Mouse (Mus musculus): ENCODE data around the gene Magi2. TPM values are rescaled to one million over a fixed set of nuclear protein-coding genes. Genes with fewer than 3 reads are reported as not detected.
"Not testable (repeated sequence)": the region's sequence is repeated elsewhere in the genome, so short reads cannot be mapped to it uniquely, and the experiment has no call there.

The Magi2 gene
- polyA plus RNA-seq, 1 experiment = 1.6 TPM

DNA sequence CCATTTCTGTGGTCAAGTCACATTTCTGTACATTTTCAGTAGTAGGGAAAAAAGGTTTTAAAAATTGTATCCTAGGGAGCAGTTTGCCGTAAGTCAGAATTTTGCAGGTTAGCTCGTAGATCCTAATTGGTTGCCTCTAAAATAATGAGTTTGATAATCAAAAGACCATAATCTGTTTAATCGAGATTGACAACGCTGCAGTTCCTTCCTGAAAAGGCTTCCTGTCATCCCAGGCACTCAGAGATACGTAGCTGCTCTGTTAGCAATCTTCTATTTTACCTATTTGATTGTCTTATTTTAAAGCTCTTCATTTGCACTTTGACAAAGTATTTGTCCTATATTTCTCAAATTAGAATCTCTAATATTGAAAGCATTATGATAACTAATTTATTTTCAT lies 1476.5 kb downstream of the Magi2 start:
- no peak overlapping the region for H3K4me3 ChIP-seq (ENCODE audit: control insufficient read depth, insufficient read depth, low read length)
- 59% methylated on average over 5 of the region's 5 CpGs for WGBS

DNA sequence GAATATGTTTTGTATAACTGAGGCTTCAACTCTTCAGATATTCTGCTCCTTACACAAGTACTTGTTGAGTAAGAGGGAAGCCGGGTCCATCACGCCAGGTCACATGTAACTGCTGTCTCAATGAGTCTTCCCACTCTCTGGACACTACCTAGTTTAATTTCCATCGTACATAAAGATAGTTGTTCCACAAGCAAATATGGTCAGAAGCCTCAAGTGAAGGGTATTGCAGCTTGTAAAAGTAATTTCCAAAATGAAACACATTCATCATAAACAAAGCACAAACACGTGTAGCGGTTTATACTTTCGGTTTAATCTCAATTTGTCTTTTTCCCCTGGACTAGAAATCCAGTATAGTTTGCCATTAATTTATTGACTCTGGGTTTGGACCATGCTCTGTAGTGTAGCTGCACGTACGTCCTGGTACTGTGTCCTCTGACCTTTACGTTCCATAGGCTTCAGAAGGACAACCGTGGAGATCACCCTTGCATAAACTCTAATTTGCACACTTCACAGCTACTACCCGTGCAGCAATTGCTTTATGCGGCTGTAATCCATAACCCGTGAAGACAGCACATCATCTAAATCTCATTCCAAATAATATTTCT lies 1477.2 kb downstream of the Magi2 start:
- TF ChIP-seq CTCF (IDR thresholded peaks at IDR 0.05; ENCODE audit: borderline replicate concordance, control insufficient read depth, extremely low read depth, insufficient read depth, low read length, poor library complexity) (no peak), POLR2A (IDR thresholded peaks at IDR 0.05; ENCODE audit: control insufficient read depth, extremely low read depth, insufficient read depth, low read length, poor library complexity) (no peak)
- Histone ChIP-seq H3K27ac (ENCODE audit: control insufficient read depth, insufficient read depth, low read length) (no peak overlapping the region), H3K27me3 (ENCODE audit: control insufficient read depth, insufficient read depth, low read length) (no peaks in the 10 kb centered on the region), H3K36me3 (ENCODE audit: control insufficient read depth, insufficient read depth, low read length) (no peaks in the 10 kb centered on the region), H3K4me3 (ENCODE audit: control insufficient read depth, insufficient read depth, low read length) (no peak overlapping the region), H3K4me1 (replicated peaks; ENCODE audit: control insufficient read depth, insufficient read depth, low read length) (no peaks in the 10 kb centered on the region)
- DNase-seq = no peak
- WGBS = 96% methylated on average over 13 of the region's 13 CpGs

More for the DNA sequence above, 1476.5 kb downstream of the Magi2 start:
- Histone ChIP-seq H3K4me1 (replicated peaks; ENCODE audit: control insufficient read depth, insufficient read depth, low read length) (no peaks in the 10 kb centered on the region), H3K36me3 (ENCODE audit: control insufficient read depth, insufficient read depth, low read length) (no peaks in the 10 kb centered on the region), H3K27me3 (ENCODE audit: control insufficient read depth, insufficient read depth, low read length) (no peaks in the 10 kb centered on the region), H3K27ac (ENCODE audit: control insufficient read depth, insufficient read depth, low read length) (no peak overlapping the region)
- no peak for DNase-seq
- TF ChIP-seq POLR2A (IDR thresholded peaks at IDR 0.05; ENCODE audit: control insufficient read depth, extremely low read depth, insufficient read depth, low read length, poor library complexity) (no peak), CTCF (IDR thresholded peaks at IDR 0.05; ENCODE audit: borderline replicate concordance, control insufficient read depth, extremely low read depth, insufficient read depth, low read length, poor library complexity) (no peak)

DNA sequence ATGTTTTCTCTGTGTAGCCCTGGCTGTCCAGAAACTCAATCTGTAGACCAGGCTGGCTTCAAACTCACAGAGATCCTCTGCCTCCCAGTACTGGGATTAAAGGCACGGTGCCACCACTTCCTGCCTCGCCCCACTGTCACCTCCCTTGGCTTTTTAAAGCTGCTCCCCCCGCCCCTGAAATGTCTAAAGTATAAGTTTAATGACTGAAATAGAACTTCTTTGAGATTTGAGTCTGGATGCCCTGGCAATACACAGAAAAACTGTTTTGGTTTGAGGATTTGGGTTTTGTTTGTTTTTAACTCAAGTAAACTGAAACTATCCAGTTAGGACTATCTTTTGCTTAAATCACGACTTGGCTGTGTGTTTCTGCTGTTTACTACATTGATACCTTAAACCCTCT lies 1478.0 kb downstream of the Magi2 start:
- no peak for DNase-seq
- H3K27ac ChIP-seq (ENCODE audit: control insufficient read depth, insufficient read depth, low read length) = no peak overlapping the region
- no peak overlapping the region for H3K4me3 ChIP-seq (ENCODE audit: control insufficient read depth, insufficient read depth, low read length)
- TF ChIP-seq POLR2A (IDR thresholded peaks at IDR 0.05; ENCODE audit: control insufficient read depth, extremely low read depth, insufficient read depth, low read length, poor library complexity) (no peak), CTCF (IDR thresholded peaks at IDR 0.05; ENCODE audit: borderline replicate concordance, control insufficient read depth, extremely low read depth, insufficient read depth, low read length, poor library complexity) (no peak)
- whole genome bisulfite sequencing = 32% methylated on average over 4 of the region's 4 CpGs
- no peaks in the 10 kb centered on the region for H3K36me3 ChIP-seq (ENCODE audit: control insufficient read depth, insufficient read depth, low read length)
- no peaks in the 10 kb centered on the region for H3K4me1 ChIP-seq (replicated peaks; ENCODE audit: control insufficient read depth, insufficient read depth, low read length)
- H3K27me3 ChIP-seq (ENCODE audit: control insufficient read depth, insufficient read depth, low read length) = no peaks in the 10 kb centered on the region

DNA sequence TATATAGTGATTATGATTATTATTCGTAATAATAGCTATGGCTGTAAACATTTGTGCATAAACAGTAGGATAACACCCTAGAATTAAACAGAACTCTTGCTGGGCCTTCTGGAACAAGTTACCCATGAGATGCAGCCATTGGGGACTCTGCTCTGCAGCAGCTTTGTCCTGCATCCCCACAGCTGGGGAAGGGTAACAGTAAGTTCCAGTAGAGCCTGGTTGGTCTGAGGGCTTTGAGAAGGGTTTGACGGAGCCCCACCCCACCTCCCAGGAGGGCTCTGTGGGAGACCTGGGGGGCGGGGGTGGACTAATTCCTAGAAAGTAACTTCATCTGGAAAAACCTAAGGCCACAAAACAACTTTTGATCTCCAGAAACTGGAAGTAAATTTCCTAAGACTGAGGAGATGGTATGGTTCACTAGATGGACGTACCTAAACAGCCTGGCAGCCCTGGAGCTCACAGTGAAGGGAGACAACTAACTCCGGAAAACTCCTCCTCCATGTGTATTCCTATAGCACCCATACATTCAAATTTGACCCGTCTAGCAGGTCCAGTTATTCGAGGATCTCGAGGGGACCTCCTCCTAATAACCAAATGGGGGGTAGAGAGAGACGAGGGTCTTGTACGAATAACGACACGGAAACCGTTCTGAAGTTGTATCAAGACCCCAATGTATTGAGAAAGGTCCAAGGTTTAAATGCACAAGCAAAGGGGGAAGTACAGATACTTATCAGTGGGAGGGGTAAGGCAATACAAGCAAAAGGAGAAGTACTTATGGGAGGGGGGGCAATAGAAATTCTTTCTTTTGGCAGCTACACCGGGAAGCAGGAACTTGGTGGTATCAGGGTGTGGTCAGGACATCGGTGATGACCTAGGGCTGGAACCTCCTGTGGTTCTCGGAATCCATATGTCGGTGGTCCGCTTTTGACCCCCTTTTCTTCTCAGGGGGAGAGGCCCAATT lies 1479.8 kb downstream of the Magi2 start:
- not testable (repeated sequence) for H3K4me3 ChIP-seq (ENCODE audit: control insufficient read depth, insufficient read depth, low read length); H3K36me3 ChIP-seq (ENCODE audit: control insufficient read depth, insufficient read depth, low read length); H3K4me1 ChIP-seq (replicated peaks; ENCODE audit: control insufficient read depth, insufficient read depth, low read length); DNase-seq; H3K27me3 ChIP-seq (ENCODE audit: control insufficient read depth, insufficient read depth, low read length); H3K27ac ChIP-seq (ENCODE audit: control insufficient read depth, insufficient read depth, low read length)
- 90% methylated on average over 16 of the region's 18 CpGs for WGBS

DNA sequence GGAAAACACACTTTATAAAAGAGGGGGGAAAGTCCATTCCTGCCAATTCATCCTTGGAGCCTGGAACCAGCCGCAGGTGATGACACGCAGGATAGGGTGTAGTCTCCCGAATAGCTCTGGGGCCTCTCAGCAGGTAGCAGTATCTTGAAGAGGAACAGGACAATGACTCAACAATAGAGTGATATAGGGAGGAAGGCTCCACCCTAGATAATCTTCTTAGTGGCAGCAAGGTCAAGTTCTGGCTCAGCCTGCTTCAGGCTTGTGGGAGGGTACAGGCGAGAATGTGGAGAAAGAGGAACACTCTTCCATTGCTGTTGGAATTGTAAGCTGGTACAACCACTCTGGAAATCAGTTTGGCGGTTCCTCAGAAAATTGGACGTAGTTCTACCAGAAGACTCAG lies 1484.0 kb downstream of the Magi2 start:
- not testable (repeated sequence) for H3K4me3 ChIP-seq (ENCODE audit: control insufficient read depth, insufficient read depth, low read length); H3K36me3 ChIP-seq (ENCODE audit: control insufficient read depth, insufficient read depth, low read length); DNase-seq; H3K4me1 ChIP-seq (replicated peaks; ENCODE audit: control insufficient read depth, insufficient read depth, low read length); H3K27ac ChIP-seq (ENCODE audit: control insufficient read depth, insufficient read depth, low read length); H3K27me3 ChIP-seq (ENCODE audit: control insufficient read depth, insufficient read depth, low read length)
- 97% methylated on average over 6 of the region's 6 CpGs for WGBS

DNA sequence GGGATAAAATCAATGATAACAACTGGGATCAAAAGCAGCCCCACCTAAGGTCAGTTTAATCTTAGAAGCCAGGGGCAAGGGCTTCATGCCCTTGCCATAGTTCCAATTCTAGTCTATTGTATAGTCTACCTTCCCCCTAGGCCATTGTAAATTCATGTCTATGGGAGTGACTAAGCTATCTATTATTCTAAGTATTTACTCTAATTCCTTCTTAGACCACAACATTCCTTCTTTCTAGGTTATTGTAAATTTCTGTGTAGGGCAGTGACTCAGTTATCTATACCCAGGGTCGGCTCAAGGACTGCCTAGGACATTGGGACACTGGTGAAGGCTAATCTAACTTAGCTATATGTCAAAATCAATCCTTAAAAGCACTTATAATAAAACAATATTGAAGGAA lies 1487.8 kb downstream of the Magi2 start:
- not testable (repeated sequence) for DNase-seq; H3K36me3 ChIP-seq (ENCODE audit: control insufficient read depth, insufficient read depth, low read length); H3K4me1 ChIP-seq (replicated peaks; ENCODE audit: control insufficient read depth, insufficient read depth, low read length); H3K27ac ChIP-seq (ENCODE audit: control insufficient read depth, insufficient read depth, low read length); H3K27me3 ChIP-seq (ENCODE audit: control insufficient read depth, insufficient read depth, low read length); H3K4me3 ChIP-seq (ENCODE audit: control insufficient read depth, insufficient read depth, low read length)
- 90% methylated on average over 1 of the region's 1 CpGs for WGBS

DNA sequence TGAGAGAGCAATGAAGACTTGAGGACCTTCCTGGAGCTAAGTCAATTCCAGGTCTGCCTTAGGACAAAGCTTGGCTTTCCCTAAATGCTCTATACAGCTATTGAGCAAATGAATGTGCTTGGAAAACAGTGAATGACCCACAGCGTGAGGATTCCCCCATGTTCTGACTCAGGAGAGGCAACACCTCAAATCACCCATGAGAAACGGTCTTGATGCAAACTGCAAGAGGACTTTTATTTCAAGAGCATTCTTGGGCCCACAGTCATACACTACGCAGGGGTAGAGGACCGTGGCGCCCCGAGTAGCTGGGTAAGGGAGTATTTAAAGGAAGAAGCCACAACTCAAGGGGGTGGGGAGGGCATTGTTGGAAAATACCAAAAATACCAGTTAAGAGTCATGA lies 1489.1 kb downstream of the Magi2 start:
- not testable (repeated sequence) for H3K4me3 ChIP-seq (ENCODE audit: control insufficient read depth, insufficient read depth, low read length); H3K36me3 ChIP-seq (ENCODE audit: control insufficient read depth, insufficient read depth, low read length)

More for the DNA sequence above, 1489.1 kb downstream of the Magi2 start:
- H3K27me3 ChIP-seq (ENCODE audit: control insufficient read depth, insufficient read depth, low read length); H3K4me1 ChIP-seq (replicated peaks; ENCODE audit: control insufficient read depth, insufficient read depth, low read length); H3K27ac ChIP-seq (ENCODE audit: control insufficient read depth, insufficient read depth, low read length); DNase-seq: not testable (repeated sequence)
- WGBS = 95% methylated on average over 6 of the region's 6 CpGs

All from thymus, adult 2 months (tissue).